Mouse (Mus musculus) layer of hippocampus, adult 9-10 months (tissue): ENCODE data around the gene Prrc2c.
"Not testable (repeated sequence)": the region's sequence is repeated elsewhere in the genome, so short reads cannot be mapped to it uniquely, and the experiment has no call there.

Experiments
- DNase-seq: peaks from one replicate; pipeline ENCODE4 v3.0.0; 2022; ENCODE audit warnings: low spot score

Gene Prrc2c

GRCm38 (mm10) chr1:162665486-162666174, 74.7 kb downstream of the Prrc2c start:
- no peak for DNase-seq

GRCm38 (mm10) chr1:162664826-162665475, 75.4 kb downstream of the Prrc2c start:
- DNase-seq = peak; percentile 53

DNA sequence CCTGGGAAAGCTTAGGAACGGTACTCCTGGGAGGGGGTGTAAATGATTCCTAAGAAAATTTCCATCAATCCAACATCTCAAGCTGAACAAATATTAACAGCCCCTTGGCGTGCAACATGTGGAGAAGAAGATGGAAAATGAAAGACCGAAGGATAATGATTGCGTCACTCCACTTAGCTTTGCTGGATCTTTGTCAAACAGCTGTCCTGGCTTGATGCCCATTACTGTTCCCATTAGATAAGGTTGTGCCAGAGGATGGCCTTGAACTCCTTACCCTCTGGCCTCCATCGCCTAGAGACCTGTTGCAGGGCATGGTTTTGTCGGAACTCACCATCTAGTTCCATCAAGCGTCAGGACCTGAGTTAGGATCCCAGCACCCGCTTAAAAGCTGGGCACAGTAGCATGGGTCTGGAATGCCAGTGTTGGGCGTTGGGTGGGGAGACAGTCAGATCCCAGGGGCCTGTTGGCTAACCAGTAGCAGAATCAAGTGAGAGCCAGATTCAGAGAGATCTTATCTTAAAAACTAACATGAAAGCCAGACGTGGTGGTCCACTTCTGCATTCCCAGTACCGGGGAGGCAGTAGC, 80.0 kb downstream of the Prrc2c start:
- DNase-seq = no peak

DNA sequence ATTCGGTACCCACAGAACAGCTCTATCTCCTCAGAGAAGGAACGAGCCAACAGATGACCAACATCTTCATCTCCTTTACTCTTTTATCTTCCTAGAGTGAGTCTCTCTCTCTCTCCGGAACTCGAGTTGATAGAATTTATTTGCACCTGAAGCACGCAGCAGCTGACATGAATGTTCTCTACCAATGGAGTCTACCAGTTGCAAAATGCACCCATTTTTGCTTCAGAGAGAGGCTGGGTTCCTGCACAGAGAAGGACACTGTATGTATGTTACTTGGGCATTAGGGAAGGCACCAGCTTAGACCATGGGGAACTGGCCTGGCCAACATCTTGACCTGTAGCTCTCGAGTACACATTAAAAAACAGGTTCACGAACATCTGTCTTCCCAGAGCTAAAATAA, 82.2 kb downstream of the Prrc2c start, which contains the start of gene Myocos:
Gene Myocos (minus strand): TSS at position 101 of the 400 bp plus-strand sequence.
- no peak for DNase-seq

GRCm38 (mm10) chr1:162648416-162648815, 91.9 kb downstream of the Prrc2c start:
- no peak for DNase-seq

DNA sequence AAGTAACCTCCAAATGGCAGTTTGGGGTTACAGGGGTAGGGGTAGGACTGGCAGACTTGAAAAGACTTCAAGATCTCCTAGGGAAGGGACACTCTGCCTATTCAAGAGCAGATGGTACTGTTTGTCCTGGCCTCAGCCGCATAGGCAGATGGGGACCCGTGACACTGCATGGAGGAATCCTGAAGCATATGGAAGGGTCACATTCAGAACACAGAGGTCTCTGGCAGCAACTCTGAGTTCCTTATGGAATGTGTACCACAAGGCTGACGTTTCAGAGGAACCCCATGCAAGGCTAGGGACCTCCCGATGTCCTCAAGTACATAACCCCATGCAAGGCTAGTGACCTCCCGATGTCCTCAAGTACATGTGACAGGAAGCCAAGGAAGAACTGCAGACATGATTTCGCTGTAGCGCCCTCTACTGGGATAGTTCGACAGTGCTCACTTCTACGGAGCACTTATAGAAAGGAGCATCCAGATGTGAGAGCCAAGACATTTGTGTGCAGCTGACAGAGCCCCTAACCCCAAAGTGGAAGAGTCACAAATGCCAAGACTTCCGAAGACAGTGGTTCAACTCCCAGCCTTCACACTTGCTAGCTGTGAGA, 94.2 kb downstream of the Prrc2c start:
- no peak for DNase-seq

GRCm38 (mm10) chr1:162643752-162644151, 96.6 kb downstream of the Prrc2c start:
- DNase-seq = peak; percentile 48

DNA sequence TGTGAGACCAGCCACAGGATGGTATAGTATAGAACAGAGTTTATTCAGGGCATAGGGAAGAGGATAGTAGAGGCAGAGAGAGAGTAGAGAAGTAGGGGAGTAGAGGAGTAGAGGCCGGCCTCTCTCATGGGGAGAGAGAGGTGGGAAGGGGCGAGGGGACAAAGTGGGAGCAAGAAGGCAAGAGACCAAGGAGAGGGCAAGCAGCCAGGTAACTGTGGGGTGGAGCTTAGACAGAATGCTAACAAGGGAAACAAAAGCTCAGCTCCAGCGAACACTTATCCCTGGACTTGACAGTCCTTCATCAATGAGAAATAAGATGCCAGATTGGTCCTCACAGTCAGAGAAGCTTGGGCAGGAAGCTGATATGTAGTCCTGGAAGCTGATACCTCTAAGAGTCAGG, 97.8 kb downstream of the Prrc2c start:
- no peak for DNase-seq

DNA sequence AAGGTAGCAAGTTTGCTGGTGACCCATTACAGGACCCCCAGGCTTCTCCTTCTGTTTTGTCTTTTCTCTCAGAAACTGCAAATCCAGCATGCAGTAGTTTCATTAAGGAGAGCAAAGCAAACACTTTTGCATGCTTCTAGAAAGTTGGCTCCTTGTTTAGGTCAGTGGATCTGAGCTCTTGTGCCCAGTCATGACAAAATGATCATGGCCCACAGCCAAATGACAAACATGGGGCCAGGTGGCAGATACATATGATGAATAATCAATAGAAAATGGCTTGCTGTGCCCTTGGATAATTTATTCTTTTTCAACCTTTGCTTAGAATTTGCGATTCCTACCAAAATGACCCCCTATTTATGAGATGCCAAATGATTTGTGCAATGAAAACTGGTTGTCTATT, 100.5 kb downstream of the Prrc2c start:
- DNase-seq = no peak

- DNase-seq = no peak
These were observed 101.2 kb downstream of the Prrc2c start, which contains the start of gene Myoc for GRCm38 (mm10) chr1:162639051-162639750. Gene Myoc (plus strand): TSS chr1:162639155.

DNA sequence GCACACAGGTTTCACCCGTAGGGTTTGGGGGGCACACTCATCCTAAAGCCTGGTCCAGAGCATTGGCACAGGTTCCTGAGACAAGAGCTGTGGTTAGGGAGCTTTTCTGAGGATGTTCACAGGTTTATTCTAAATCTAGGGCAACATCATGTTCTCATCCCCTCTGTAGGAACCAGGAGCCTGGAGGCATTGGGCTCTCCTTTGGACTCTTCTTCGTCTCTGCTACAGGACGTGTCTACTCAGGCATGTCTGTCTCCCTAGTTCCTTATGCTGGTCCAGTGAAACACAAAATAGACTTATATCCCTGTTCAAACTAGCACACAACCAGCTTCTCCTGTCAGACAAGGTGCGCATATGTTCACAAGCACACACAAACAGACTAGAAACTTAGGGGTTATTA, 101.8 kb downstream of the Prrc2c start:
- no peak for DNase-seq

DNA sequence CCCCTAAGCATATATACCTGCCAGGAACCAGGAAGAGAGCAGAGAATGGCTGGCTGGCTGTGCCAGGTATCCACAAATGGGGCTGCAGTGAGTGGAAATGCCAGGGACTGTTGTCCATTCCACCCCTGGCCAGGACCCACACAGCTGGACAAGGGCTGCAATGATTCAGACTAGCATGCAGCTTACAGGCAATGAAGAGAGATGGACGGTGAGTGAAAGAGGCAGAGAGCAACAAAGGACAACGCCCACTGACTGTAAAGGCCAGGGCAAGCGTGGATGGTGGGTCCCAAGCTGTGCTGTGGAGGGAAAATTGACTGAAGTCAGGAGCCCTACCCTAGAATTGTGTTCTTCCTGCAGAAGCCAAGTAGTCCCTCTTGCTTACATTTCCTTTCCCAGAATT, 103.8 kb downstream of the Prrc2c start:
- DNase-seq = no peak

DNA sequence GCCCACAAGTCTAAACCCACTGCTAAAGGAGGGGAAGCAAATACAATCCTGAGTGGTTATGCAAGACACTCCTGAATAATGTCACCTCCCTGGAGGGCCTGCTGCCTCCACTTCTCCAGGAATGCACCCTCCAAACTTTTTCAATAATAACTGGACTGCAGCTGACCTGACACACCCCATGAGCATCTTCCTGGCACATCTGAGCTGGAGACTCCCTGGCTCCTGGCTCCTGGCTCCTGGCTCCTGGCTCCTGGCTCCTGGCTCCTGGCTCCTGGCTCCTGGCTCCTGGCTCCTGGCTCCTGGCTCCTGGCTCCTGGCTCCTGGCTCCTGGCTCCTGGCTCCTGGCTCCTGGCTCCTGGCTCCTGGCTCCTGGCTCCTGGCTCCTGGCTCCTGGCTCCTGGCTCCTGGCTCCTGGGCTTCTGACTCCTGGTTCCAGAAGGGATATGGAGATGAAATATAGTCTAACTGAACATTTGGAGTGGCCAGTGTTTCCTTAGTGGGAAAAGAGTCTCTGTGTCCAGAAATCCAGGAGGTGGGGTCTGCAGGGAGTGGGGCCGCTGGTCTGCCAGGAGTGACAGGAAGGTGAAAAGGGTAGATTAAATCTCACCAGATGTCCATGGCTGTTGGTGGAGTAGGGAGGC, 104.9 kb downstream of the Prrc2c start:
- DNase-seq = not testable (repeated sequence)

- not testable (repeated sequence) for DNase-seq
These were observed 112.0 kb downstream of the Prrc2c start for GRCm38 (mm10) chr1:162628326-162628725.

- not testable (repeated sequence) for DNase-seq
These were observed 112.5 kb downstream of the Prrc2c start for GRCm38 (mm10) chr1:162627821-162628220.

DNA sequence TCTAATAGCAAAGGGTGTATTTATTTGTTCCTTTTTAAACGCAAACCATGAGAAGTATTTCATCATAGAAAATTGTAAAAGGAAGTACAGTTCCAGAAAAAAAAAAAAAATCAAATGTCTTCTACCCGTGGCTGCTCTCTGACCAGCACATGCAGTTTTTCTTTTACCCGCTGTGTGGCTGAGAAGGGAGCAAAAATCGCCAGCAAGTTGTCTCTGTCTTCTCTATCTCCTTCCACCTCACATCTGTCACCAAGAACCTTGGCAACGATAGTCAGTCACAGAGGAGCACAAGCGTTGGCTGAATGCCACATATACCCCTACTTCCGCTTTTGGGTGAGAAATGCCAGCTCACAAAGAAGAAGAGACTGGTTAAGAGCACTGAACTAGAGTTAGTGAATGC, 115.1 kb downstream of the Prrc2c start:
- DNase-seq = no peak

DNA sequence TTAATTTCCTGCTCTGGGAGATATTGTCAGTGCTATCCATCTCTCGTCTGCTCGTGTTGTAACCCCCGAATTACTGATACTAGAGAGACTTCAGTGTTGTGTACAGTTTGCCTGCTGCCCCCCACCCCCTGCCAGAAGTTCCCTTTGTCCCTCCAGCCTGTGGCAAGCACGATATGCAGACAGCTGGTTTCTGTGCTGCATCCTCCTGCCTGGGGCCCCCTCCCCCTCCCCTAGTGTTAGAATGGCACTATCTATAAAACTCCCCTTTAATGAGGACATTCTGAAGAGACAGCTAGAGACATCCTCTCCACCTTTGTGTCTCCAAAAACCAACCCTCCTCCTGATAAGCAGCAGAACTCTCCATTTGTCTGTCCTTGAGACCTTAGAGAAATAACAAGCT, 116.5 kb downstream of the Prrc2c start:
- DNase-seq = no peak
